Mouse (Mus musculus): ENCODE results near the gene Slc17a7.
"Not testable (repeated sequence)": the region's sequence is repeated elsewhere in the genome, so short reads cannot be mapped to it uniquely, and the experiment has no call there.

The Slc17a7 gene

DNA sequence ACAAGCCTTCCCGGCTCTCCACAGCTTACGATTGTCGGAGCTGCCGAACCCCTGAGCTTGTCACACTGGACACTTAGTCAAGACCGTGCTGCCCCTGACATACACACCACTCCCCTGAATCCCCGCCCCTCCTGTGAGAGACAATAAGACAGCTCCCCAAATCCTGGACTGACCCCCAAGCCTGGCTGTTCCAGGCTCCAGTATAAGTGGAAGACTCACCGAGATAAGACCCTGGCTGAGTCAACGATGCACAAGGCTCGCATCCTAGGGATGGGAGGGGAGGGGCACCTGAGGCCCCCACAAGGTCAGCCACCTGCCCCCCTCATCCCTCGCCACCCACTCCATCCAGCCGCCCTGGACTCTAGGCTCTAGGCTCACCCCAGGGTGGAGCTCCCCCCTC is 31.9 kb upstream of the Slc17a7 start:
- in situ Hi-C loops (cut with MboI, MseI), result no loop called here

DNA sequence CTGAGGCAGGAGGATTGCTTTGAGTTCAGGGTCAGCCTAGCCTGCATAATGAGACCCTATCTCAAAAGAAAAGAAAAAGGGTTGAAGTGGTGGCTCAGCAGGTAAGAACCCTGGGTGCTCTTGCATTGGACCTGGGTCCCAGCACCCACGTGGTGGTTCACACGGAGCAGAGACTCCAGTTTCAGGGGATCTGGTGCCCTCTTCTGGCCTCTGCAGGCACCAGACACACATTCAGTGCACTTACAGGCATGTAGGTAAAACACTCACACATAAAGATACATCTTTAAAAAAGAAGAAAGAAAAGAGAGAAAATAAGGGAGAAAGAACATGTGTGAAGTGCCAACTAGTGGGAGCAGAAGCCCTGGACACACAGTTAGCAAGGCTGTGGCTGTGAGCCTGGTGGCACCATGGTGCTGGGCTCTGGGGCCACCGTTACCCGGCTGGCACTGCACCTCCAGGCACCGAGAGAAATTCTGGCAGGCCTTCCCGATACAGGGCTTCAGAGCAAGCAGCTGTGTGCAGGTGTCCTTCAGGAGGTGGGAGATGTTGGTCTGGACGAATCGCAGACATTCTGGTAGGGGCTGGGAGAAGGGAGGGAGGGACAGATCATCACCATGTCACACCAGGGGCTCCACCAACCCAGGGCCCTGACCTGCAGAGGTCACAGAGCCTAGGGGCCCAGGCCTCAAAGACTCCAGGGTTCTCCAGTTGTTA is 30.1 kb upstream of the Slc17a7 start:
- in situ Hi-C loops (cut with MboI, MseI), result no loop called here

DNA sequence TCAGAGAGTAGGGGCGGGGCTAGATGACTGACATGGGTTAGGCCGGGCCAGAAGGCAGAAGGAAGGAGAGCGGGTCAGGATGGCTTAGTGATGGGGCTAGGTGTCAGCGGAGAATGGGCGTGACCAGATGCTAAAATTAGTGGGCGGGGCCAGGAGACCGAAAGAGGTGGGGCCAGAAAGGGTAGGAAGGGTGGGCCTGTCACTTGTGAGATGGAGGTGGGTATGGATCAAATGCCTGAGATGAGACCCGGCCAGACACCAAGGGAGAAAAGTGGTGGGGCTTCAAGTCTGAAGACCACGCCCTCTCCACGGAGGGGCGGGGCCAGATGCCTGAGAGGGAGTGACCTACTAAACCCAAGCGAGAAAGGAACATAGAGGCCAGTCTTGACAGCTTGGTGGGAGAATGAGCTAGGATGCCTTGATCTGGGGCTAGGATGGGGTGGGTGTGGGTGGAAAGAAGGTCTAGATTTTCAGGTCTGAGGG is 29.2 kb upstream of the Slc17a7 start:
- in situ Hi-C loops (cut with MboI, MseI), result no loop called here

DNA sequence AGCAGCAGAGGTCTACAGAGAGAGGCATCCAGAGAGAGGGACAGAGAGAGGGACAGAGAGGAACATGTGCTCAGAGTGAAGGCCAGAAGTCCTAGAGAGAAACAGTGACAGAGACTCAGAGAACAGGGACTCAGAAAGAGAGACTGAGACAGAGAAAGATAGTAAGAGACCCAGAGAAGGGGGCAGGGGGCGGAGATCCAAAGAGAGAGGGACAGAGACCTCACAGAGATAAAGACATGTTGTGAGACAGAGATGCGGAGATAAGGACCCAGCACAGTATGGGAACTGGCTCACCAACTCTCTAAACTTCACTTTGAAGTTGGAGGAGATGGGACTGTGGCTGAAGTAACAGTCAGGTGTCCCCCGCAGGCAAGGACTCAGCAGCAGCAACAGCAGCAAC is 28.4 kb upstream of the Slc17a7 start:
- in situ Hi-C loops (cut with MboI, MseI), result no loop called here

DNA sequence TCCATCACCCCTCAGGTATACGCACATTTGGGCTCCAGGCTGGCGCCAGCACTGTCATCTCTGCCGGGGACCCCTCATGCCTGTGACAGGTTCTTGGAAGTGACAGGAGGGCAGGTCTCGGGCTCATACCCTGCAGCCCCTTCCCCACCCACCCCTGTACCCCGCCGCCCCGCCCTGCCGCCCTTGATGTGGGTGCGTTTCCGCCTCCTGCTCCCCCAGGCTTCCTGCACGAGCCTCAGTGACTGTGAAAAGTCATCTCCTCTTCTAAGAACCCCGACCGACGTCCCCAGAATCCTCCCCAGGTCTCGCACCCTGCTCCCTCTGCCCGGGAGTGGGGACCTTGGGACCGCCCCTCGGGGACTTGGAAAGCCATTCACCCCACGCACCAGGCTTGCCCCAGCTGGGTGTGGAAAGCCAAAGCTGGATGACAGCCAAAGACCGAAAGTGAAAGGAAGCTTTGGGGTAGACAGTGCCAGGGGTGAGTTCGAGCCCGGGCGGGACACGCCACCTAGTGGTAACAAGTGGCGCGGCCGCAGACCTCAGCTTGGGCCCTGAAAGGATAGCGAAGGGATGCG is 27.7 kb upstream of the Slc17a7 start, which contains the start of the genes Gm45713 and Flt3l:
Gene Gm45713 (minus strand): TSS at position 239 of the 575 bp plus-strand sequence.
Gene Flt3l (minus strand): TSS at position 440 of the 575 bp plus-strand sequence.
- in situ Hi-C loops (cut with MboI, MseI), result no loop called here

DNA sequence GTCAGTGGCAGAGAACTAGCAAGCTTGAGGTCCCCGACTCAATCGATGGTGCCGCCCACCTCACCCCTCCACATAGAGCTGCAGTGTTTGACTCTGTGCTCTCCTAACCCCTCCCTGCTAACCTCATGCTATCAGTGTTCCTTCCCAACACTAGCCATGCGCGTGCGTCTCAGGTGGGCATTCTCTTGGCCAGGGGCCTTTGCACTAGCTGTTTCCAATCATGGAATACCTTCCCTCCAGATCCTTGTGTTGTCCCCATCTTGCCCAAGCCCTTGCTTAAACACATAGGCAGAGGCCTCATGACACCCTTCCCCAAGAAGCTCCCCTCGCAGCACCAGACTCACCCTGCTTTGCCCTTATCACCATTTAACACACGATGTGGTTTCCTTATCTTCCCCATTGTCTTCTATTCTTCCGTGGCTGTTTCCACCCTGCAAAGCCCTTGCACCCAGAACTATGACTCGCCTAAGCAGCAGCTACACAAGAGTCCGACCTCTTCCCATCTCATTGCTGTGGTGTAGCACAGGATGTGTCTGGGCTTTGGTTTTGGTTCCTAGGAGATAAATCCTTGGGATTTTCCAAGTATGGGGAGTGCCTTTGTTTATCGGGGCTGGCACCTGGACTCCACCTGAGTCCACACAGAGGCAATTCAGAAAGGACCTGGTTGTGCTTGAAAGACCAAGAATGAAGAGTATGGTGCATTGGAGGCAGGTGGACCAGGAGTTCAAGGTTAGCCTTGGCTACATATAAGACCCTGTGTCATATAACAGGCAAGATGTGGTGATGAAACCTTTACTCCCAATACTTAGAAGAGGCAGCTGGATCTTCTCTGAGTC is 26.4 kb upstream of the Slc17a7 start:
- in situ Hi-C loops (cut with MboI, MseI), result no loop called here

DNA sequence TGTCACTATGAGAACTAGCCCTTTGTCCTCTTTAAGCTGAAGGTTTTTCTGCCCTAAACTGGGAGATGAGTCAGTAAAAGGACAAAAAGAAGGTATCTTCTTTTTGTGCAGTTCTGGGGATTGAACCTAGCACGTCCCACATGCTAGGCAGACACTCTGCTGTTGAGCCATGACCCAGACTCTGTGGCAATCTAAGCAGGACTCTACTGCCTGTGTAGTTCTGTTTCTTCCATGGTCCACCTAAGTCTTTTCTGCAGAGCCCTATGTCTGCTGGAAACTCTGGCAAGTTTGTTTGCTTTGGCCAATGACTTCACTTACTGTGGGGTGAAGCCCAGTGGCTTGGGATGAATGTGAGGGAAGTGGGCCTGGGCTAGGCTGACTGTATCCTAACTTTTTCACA is 25.3 kb upstream of the Slc17a7 start:
- in situ Hi-C loops (cut with MboI, MseI), result no loop called here

DNA sequence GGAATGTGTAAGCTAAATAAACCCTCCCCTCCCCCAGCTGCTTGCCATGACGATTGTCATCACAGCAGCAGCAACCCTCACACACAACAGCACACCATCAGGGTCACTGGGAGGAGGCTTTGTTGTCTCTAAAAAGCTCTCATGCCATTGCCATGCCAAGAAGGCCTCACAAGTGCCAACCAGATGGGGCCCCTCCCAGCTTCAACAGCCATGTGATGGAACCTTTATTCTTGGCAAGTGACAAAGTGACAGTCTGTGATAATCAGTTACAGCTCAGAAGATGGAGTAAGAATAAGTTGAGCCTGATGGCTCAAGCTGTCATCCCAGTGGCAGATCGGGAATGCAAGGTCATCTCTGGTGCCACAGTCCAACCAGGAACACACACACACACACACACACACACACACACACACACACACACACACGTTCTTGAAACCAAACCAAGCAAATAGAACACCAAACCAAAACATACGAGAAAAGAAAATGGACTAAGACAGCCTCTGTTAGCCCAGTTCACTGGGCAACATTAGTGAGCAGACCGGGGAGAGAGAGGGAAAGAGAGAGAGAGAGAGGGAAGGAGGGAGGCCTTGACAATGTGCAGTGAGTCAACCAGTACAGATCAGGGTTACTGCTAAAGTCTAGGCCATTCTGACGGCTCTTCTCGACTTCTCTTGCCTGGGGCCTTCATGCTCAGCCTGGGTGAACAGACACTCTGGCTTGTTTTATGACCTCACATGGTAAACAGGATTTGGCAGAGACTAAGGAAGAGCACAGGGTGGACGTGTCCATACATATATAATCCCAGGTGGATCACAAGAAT is 23.6 kb upstream of the Slc17a7 start:
- in situ Hi-C loops (cut with MboI, MseI), result no loop called here

DNA sequence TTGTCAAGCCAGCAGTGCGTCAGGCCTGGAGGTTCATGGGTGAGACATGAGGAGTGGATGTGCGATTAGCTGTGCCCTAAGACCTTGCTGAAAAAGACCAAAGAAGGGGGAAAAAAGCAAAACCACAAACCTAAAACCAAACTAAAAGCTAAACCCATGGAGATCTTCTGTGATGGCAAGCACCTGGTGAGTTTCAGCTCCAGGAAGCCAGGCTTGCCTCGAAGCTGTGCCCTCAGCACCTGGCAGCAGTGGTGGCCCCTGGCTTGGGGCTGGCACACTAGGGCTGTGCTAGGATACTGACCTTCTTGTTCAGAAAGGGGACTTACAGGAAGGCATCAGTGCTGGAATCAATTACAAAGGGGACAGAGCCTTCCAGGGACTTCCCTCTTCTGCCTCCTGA is 22.4 kb upstream of the Slc17a7 start:
- in situ Hi-C loops (cut with MboI, MseI), result no loop called here

DNA sequence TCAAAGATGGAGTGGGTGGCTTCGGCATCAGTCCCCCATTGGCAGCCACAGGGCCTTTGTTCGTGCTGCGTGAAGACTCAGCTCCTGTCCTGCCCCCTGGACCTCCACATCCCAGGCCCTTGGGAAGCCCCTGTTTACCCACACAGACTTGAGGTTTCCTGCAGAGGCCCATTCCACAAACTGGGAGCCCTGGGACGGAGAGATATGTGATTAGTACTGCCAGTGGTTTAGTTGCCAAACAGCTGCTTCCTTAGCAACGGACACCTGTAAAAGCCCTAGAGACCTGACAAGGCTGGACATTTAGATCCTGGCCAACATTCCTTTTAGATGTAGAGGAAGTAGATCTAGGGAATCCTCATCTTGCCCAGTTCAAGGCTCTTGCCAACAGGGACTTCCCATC is 21.8 kb upstream of the Slc17a7 start:
- in situ Hi-C loops (cut with MboI, MseI), result no loop called here

DNA sequence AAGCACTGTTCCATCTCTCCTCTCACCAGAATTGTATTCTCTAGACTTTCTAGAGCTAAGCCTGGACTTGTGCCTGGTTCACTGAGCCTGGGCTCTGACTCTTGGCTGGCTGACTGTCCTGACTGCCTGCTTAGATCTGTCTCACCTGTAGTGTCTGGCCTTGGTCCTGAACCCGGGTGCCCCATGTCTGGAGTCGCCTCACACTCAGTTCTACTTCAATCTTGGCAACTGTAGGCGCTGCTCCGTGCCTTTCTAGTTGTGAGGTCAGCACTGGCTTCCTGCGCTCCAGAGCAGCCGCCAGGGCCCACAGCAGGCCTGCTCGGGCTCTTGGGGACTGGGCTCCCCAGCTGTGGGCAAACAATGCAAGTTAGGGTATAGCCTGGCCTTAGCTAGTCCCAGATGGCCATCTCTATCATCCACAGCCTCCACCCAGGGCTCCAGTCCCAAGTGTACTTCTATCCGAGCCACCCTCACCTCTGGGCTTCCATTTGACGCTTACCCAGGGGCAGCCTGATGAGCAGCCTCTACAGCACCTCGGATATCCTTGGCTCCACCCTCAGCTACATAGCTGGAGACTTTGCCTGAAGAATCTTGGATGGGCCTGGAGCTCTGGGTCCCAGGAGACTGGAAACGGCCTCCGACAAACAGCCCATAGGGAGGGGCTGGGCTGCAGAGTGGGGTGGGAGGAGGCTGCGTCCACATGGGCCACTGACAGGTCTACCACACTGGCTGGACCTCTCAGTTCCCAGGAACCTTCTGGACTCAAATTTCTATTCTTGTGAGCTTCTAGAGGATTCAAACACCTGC is 19.2 kb upstream of the Slc17a7 start:
- in situ Hi-C loops (cut with MboI, MseI), result no loop called here

DNA sequence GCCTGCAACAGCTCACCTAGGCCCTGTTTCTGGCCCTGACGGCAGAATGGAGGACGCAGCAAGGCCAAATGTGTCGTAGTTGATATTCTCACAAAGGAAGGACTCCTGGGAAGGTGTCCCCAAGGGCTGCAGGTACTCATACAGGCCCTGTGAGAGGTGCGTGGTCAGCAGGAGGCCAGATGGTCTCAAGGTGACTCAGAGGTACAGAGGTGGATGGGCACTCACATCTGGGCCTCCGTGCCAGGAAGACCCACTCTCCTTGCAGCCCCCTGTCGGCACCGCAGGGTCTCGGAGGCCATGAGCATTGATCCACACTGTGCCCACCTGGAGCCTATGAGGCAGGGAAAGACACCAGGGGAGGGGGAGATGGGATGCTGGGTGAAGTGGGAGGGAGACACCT is 18.3 kb upstream of the Slc17a7 start:
- in situ Hi-C loops (cut with MboI, MseI), result no loop called here

DNA sequence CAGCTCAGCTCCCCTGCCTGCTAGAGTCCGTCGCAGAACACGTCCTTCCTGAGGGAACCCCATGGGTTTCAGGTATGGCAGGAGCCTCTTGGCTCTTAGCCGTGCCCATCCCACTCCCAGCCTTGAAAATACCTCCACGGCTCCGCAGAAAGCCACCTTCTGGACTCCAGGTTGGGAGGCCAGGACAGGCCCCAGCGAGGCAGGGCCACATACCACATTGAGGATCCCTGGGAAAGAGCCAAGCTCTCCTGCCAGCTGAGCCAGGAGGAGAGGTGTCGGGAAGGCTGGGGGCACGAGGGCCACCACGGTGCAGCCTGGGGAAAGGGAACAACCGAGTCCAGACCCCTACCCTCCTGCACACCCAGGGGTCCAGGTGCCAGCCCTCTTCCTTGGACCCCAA is 16.5 kb upstream of the Slc17a7 start:
- in situ Hi-C loops (cut with MboI, MseI), result no loop called here

DNA sequence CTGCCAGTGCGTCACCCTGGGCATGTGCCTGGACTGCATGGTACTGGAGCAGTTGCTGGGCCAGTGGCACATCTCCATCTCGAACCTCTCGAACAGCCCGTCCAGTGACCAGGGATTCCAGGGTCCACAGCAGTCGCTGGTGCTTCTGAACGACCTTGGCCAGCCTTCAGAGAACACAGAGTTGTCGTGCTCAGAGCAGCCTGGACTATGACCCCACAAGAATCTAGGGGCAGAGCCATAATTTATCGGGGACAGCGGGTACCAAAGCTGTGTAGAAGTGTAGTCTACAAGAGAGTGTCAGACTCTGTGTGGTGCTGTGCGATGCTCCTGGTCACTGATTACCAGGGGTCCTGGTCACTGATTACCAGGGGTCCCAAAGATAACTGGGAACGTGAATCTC is 15.8 kb upstream of the Slc17a7 start:
- in situ Hi-C loops (cut with MboI, MseI), result no loop called here

DNA sequence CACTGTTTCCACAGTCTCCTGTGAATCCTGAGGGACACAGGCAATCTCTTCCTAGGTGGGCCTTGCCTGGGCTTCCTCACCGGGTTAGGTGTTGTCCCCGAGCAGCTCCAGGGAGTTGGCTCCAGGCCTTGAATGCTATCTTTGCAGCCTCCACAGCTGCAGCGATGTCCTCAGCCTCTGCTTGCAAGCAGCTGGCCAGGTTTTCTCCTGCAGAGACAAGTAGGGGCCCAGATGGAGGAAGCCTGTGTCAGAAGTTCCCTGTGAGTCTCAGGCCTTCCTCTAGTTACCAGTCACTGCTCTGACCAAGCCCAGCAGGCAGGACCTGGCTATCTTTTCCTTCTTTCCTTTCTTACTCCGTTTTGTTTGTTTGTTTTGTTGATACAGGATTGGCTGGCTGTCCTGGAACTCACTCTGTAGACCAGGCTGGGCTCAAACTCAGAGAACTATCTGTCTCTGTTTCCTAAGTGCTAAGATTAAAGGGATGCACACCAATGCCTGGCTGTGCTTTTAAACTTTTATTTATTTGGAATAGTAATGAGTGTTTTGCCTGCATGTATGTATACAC is 15.1 kb upstream of the Slc17a7 start:
- in situ Hi-C loops (cut with MboI, MseI), result no loop called here

DNA sequence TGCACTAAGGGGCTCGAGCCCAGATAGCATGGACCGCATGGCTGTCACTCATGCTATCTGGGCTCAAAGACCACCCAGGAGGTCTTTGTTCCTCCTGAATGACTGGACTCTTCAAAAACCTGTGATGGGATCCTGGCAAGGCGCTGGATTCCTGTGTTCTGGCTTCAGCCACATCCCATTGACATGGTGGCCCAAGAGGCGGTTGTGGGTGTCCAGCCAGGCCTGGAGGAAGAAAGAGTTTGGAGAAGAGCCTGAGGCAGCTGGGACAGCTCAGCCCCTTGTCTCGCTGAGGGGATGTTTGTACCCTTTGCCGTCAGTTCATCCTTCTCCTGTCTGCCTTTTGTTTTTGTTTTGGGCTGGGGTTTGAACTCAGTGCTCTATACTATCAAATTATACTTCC is 14.2 kb upstream of the Slc17a7 start:
- in situ Hi-C loops (cut with MboI, MseI), result no loop called here

DNA sequence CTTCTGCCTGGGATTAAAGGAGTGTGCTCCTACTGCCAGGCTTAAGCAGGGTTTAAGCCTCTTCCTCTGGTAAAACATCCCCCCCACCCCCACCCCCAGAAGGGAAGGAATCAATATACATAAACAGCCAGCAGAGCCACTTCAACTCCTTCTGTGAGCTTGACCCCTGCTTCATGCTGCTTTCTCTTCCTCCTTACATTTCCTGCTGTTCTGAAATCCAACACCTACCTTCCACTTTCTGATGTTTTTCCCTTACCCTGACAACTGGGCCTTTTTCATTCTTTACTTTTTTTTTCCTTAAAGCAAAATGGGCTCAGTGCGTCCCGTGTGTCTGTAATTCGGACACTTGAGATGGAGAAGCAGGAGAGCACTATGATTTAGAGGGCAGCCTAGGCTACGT is 13.4 kb upstream of the Slc17a7 start:
- in situ Hi-C loops (cut with MboI, MseI), result no loop called here

DNA sequence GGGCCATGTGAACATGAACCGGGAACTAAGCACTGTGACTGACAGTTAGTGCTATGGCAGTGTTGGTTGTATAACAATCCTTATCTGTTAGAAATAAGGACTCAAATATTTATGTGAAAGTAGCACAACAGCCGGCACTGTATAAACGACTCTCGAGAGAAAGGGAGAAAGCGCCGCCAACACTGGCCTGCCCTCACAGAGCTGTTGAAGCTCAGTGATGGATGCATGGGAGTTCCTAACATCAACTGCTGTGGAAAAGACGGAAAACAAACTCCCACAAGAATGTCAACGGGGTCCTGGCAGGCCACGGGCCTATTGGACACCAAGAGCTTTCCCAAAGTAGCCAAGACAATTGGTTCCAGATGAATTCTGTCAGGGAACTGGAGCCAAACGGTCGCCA is 12.4 kb upstream of the Slc17a7 start:
- in situ Hi-C loops (cut with MboI, MseI), result no loop called here

DNA sequence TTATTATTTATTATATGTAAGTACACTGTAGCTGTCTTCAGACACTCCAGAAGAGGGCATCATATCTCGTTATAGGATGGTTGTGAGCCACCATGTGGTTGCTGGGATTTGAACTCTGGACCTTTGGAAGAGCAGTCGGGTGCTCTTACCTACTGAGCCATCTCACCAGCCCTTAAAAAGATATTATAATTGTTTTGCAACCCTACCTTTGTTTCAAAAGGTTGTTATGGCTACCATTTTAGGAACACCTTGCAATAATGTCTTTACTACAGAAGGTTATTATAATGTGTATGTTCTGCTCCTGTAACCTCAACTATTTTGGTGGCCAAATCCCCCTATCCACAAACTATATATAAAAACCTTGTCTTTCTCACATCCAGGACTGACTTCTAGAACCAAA is 10.7 kb upstream of the Slc17a7 start:
- in situ Hi-C loops (cut with MboI, MseI), result not testable (repeated sequence)

DNA sequence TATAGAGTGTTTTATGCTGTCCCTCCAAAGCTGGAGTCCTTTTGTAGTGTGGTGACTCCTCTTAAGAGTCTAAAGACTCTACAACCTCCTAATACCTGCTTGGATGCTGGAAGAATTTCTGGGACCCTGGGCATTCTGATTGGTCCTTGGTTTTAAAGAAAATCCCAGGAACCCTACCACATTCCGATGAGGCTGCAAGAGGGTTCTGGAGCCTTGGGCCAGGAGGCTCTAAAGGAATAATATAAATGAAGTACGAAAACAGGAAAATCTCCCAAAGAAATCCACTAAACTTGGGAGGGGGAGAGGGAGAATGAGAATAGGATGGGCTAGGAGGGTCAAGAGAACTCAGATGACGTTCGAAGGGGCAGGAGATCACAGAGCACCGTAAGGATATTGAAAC is 10.2 kb upstream of the Slc17a7 start:
- in situ Hi-C loops (cut with MboI, MseI), result no loop called here
